Mouse (Mus musculus) mature B cell (primary cell): Measurements from ENCODE around the gene Psmb8.

ENCODE experiments used
- in situ Hi-C: fragments of 300-500 bp; cut with MboI; formaldehyde crosslinking; loops from 2 replicates; pipeline ENCODE4 v1.14.3; 2019

Gene Psmb8

DNA sequence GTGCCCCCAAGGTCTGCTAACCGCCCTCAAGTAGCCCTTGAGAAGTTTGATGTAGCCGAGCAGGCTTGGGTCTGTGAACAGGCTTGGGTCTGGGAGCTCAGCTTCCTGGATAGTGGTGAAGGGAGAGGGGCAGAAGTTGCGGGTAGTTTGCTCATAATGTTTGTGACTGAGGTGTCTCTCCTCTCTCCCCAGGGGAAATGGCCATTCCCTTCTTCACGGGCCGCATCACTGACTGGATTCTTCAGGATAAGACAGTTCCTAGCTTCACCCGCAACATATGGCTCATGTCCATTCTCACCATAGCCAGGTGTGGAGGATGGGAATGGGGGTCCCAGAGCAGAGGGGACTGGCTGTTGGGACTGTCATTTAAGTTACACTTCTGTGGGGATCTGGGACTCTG is 8.5 kb upstream of the Psmb8 start:
- in situ Hi-C loops: loop anchor here (25.0 kb wide), 1 partner anchor 398 kb away; the partner anchor contains the start of genes Ager, Gpsm3 and Pbx2

DNA sequence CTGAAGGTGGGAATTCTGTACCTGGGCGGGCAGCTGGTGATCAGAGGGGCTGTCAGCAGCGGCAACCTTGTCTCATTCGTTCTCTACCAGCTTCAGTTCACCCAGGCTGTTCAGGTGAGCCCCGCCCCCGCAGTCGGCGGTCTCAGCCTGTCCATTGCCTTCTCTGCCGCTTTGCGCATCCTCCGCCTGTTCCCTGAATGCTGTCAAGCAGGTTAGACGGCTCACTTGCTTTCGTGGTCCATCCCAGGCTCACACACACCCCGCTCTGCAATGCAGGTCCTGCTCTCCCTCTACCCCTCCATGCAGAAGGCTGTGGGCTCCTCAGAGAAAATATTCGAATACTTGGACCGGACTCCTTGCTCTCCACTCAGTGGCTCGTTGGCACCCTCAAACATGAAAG is 4.7 kb upstream of the Psmb8 start:
- in situ Hi-C loops: loop anchor here (25.0 kb wide), 1 partner anchor 394 kb away; the partner anchor contains the start of genes Ager, Gpsm3 and Pbx2

DNA sequence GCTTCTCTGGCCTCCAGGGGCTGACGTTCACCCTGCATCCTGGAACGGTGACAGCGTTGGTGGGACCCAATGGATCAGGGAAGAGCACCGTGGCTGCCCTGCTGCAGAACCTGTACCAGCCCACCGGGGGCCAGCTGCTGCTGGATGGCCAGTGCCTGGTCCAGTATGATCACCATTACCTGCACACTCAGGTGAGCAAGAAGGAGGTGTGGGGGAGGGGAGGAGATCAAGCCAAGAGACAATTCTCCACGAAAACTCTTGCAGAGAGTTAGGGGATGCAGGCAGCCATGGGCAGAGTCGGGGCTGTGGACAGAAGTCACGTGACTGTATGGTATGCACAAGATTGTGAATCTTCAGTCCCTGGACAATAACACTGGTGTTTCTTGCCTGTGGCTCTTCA is 4.1 kb upstream of the Psmb8 start:
- in situ Hi-C loops: loop anchor here (25.0 kb wide), 1 partner anchor 394 kb away; the partner anchor contains the start of genes Ager, Gpsm3 and Pbx2

DNA sequence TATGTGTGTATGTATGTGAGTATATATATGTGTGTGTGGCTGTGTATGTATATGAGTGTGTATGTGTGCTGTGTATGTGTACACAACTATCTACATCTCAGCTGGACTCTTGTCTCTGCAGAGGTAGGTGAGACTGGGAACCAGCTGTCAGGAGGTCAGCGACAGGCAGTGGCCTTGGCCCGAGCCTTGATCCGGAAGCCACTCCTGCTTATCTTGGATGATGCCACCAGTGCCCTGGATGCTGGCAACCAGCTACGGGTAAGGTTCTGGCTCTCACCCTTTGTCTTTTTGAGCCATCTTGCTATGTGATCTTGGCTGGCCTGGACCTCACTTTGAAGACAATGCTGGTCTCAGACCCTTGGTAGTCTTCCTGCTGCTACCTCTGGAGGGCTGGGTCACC is 2.8 kb upstream of the Psmb8 start:
- in situ Hi-C loops: loop anchor here (25.0 kb wide), 1 partner anchor 393 kb away; the partner anchor contains the start of genes Ager, Gpsm3 and Pbx2

DNA sequence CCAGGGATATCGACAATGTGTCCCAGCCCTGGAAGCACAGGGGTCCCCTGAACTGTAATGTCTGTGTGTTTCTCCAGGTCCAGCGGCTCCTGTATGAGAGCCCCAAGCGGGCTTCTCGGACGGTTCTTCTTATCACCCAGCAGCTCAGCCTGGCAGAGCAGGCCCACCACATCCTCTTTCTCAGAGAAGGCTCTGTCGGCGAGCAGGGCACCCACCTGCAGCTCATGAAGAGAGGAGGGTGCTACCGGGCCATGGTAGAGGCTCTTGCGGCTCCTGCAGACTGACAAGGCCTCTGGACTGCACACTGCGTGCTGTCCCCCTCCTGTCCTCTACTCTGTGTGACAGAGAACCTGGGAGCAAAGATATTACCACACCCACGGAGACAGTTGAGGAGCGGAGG is 1.0 kb upstream of the Psmb8 start:
- in situ Hi-C loops: loop anchor here (25.0 kb wide), 1 partner anchor 391 kb away; the partner anchor contains the start of genes Ager, Gpsm3 and Pbx2

DNA sequence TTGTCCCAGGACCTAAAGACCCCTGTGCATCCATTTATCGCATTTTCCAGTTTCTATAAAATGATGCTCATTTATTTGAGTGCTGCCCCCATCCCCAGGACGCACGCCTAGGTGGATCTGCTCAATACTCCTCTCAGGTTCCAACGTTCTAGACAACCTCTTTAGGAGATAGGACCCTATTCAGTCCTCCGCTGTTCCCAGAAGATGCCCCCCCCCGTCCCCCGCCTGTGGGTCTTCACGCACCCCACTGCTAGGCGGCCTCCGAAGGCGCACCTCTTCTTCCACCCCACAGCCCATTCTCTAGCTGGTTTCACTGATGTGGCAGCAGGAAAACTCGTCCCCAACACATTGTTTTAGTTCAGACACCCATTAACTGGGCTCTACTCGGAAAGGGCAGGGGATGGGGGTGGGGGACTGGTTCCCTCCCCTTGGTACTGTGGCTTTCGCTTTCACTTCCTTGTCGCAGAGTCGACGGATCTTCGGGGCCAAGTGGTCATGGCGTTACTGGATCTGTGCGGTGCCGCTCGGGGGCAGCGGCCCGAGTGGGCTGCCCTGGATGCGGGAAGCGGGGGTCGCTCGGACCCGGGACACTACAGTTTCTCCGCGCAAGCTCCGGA is 491 bp downstream of the Psmb8 start:
- in situ Hi-C loops: loop anchor here (25.0 kb wide), 1 partner anchor 389 kb away; the partner anchor contains the start of genes Ager, Gpsm3 and Pbx2

DNA sequence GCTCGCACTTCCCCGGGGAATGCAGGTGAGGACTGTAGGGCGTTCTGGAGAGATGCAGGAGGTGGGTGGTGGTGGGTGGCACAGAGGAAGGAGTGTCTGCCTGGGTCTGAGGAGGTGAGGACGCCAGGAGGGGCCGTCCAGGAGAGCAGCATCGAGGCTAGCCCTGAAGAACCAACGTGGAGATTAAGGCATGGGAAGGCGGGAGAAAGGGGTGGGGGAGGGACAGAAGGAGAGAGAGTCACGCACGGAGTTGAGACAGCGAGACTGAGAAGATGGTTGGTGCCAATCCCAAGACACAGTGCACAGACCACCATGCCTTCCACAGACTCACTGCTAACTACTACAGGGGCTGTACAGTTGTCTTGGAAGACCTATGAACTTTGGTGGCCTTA is 996 bp downstream of the Psmb8 start:
- in situ Hi-C loops: loop anchor here (25.0 kb wide), 1 partner anchor 389 kb away; the partner anchor contains the start of genes Ager, Gpsm3 and Pbx2

DNA sequence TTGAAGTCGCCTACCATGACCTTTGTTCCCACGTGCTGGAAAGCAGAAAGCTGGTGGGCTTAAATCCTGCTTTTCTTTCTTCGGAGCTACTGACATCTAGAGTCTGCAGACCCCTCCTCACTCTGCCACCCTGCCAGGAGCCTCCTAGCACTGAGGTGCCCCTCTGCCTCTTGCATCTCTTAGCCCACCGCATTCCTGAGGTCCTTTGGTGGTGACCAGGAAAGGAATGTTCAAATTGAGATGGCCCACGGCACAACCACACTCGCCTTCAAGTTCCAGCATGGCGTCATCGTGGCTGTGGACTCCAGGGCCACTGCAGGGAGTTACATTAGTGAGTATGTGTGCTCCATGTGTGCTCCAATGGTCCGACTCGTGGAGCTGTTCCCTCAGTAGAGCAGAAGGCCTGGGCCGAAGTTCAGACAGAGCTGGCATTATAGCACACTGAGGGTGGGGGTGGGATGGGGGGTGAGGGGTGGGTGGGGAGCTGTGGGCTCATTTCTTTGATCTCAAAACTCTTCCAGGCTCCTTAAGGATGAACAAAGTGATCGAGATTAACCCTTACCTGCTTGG is 1.6 kb downstream of the Psmb8 start:
- in situ Hi-C loops: loop anchor here (25.0 kb wide), 1 partner anchor 388 kb away; the partner anchor contains the start of genes Ager, Gpsm3 and Pbx2

DNA sequence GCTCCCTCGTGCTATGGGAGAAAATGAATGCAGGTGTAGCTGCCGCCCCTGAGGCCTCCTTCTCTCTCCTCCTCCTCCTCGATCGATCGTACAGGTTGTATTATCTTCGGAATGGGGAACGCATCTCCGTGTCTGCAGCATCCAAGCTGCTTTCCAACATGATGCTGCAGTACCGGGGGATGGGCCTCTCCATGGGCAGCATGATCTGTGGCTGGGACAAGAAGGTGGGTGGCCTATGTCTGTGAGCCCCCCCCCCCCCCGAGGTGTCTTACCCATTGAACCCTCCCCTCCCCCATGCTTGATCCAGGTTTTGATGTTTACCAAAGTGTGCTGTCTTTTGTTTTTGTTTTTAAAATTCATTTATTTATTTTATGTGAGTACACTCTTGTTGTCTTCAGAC is 2.5 kb downstream of the Psmb8 start:
- in situ Hi-C loops: no loop called here

DNA sequence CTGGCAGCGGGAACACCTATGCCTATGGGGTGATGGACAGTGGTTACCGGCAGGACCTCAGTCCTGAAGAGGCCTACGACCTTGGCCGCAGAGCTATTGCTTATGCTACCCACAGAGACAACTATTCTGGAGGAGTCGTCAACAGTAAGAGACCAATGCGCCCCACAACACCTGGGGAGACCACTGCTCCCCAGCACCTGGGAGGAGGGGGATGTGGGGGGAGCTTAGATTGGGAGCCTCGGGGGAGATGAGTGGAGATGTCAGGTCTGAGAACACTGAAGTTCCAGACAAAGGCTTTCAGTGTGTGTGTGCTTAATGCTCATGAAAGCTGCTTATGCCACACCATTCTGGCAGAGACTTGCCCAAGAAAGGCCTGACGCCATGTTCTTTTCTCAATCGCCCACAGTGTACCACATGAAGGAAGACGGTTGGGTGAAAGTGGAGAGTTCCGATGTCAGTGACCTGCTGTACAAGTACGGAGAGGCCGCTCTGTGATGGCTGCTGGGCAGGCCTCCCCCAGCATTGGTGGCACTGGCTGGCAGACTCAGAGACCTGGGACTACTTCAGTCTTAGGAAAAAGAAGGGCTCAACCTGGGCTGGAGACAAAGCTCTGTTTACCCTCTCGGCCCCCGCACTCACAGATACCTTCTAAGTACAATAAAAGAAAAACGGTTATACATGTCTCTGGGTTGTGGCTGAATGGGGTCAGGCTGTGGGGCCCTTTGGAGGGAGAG is 3.4 kb downstream of the Psmb8 start:
- in situ Hi-C loops: no loop called here

DNA sequence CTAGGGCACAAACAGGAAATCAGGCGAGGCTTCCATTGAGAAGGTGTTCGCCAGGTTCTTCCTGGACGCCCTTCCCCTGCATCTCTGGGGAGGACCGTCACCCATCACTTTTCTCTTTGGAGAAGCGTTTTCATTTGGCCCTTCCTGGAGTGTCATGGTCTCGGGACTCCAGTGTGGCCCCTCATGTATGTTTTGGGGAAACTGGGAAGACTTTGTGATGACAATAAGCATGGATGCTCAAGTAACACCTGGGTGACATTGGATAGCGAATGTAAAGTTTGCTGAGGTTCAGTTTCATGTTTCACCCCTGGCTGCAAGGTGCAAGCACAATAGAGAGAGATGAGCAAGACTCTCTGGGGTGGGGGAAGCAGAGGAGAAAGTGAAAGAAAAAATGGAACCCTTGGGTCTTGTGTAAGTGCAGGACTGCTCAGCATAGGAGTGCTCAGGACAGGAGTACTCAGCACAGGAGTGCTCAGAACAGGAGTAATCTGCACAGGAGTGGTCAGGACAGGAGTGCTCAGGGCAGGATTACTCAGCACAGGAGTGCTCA is 4.1 kb downstream of the Psmb8 start:
- in situ Hi-C loops: no loop called here

DNA sequence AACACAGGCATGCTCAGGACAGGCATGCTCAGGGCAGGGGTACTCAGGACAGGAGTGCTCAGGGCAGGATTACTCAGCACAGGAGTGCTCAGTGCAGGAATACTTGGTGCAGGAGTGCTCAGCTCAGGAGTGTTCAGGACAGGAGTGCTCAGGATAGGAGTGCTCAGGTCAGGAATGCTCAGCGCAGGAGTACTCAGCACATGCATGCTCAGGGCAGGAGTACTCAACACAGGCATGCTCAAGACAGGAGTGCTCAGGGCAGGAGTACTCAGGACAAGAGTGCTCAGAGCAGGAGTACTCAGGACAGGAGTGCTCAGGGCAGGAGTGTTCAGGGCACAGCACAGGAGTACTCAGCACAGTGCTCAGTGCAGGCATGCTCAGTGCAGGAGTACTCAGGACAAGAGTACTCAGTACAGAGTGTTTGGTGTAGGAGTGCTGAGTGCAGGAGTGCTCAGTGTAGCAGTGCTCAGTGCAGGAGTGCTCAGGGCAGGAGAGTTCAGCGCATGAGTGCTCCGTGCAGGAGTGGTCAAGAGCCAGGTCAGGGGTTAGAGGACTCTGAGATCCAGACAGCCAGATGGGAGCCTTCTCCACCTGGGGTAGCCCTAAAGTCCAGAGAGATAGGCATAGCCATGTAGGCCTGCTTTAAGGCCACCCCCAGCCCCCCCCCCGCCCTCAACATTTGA is 5.4 kb downstream of the Psmb8 start:
- in situ Hi-C loops: no loop called here

DNA sequence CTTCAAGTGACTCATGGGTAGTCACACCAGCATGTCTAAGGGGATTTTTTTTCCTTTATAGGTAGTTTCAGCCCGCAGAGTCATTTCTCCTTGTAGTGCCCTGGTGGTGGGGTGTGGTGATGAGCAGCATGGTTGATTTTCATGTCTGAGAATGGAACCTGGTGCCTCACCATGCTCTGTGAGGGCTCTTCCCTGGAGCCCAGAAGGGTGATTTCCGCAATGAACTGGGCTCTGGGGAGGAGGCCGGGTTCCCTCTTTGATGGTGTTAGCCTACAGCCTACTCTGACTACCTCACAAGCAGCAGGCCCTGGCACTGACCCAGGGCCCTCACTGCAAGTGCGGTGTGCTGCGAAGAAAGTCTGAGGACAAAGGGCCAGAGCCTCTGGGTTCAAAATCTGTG is 5.9 kb downstream of the Psmb8 start, which contains the start of gene Tap2:
Gene Tap2 (plus strand): TSS at position 84 of the 400 bp plus-strand sequence.
- in situ Hi-C loops: no loop called here

DNA sequence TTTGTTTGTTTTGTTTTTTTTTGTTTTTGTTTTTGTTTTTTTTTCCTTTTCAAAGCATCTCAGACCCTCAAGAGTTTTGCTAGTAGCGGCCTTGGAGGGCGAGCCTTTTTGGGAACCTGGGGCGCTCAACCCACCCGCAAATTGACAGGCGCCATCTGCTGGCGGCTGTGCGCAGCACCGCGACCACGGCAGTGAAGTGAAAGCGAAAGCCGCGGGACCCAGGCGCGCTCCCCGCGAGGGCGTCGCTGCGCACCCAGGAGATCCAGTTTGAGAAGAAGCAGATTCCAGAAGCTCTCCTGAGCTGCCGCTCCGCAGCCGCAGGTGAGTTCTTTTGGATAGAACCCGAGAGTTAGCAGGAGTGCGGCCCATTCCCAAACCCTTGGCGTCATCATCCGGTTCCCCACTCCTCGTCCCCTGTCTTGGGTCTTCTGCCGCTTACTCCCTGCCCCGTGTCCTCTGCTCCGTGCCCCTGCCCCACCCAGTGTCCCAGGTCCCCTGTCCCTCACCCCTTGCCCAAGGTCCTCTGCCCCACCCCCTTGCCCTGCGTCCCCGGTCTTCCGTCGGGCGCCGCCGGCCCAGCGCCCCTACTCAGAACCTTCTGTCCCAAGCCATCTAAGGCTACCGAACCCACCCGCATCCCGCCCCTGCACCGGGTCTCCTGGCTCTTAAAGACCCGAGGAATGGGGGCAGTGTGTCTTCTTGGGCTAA is 6.9 kb downstream of the Psmb8 start:
- in situ Hi-C loops: no loop called here

DNA sequence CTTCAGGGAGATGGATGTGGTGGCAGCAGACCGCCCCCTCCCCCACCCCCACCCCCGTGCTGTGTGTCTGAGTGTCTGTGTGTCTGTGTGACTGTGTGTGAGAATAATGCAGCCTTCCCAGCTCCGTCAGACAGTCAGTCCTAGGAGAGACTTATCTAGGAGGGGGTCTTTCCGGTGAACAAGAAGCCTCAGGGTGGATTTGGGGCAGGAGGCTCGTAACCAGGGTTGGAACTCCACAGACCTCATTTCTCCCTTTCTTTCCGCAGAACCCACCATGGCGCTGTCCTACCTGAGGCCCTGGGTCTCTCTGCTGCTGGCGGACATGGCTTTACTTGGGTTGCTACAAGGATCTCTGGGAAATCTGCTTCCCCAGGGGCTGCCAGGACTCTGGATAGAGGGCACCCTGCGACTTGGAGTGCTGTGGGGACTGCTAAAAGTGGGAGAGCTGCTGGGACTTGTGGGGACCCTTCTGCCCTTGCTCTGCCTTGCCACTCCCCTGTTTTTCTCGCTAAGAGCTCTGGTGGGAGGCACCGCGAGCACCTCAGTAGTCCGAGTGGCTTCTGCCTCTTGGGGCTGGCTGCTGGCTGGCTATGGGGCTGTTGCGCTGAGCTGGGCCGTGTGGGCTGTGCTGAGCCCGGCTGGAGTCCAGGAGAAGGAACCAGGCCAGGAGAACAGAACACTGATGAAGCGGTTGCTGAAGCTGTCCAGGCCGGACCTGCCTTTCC is 7.7 kb downstream of the Psmb8 start:
- in situ Hi-C loops: no loop called here

DNA sequence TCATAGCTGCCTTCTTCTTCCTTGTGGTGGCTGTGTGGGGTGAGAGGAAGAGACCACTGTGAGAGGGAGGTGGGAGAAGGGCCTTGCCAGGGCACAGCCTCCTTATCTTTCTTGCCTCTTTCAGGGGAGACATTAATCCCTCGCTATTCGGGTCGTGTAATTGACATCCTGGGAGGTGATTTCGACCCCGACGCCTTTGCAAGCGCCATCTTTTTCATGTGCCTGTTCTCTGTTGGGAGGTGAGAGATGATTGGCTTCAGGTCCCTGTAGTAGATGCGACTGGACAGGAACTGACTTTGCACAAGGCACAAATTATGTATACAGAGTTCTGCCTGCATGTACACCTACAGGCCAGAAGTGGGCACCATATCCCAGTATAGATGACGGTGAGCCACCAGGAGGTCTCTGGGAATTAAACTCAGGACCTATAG is 8.2 kb downstream of the Psmb8 start:
- in situ Hi-C loops: no loop called here

DNA sequence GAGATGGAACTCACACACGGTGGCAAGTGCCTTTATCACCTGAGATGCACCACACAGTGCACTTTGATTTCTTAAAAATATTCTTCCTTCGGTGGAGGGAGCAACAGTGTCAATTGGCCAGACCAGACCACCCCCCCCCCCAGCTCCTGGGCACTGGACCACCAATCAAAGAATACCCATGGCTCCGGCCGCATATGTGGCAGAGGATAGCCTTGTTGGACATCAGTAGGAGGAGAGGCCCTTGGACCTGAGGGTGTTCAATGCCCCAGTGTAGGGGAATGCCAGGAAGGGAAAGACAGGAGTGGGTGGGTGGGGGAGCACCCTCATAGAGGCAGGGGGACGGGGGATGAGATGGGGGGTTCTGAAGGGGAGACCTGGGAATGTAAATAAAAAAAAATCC is 9.2 kb downstream of the Psmb8 start:
- in situ Hi-C loops: no loop called here

DNA sequence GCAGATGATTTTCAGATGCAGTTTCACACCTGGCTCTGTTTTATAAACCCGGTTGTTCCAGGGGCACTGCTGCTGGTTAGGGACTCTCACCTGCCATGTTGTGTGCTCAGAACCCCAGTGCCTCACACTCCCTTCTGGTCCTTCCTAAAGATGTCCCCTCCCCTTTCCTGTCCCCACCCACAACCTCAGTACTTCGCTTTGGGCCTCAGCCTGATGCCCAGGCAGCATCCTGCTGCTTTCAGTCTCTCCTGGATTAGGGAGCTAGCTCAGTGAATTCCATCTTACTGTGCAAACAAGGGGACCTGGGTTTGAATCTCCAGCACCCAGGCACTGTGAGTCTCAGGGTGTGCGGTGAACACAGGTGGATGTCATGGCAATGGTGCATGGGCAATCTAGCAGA is 9.9 kb downstream of the Psmb8 start:
- in situ Hi-C loops: no loop called here

DNA sequence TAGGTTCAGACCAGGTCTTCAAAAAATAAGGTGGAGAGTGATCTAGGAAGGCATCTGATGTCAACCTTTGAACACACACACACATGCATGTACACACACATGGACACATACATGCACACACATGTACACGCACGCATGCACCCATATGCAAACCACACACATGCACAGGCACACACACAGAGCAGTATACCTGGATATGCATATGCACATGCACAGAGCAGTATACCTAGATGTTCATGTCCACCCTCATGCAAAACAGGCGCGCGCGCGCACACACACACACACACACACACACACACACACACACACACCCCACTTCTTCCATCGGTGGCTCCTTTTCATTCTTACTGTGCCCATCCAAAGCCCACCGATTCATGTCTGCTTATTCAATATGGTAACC is 10.3 kb downstream of the Psmb8 start:
- in situ Hi-C loops: no loop called here

DNA sequence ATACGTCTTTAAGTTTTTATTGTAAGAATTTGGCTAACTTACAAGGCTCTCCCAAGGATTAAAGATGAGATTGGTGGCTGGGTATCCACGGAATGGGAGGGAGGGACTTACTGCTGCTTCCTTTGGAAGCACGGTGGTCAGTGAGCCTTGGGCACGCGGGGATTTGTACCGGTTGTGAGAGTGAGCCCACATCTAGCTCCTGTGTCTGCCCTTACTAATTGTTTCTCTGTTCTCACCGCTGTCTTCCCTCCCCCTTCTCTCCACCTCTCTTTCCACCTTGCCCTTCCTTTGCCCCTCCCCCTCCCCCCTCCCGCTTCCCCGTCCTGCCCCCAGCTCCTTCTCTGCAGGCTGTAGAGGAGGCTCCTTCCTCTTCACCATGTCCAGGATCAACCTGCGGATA is 10.9 kb downstream of the Psmb8 start:
- in situ Hi-C loops: no loop called here
